Mouse (Mus musculus): Measurements from ENCODE around the gene Aprt.

Gene Aprt

GRCm38 (mm10) chr8:122576648-122577022, at the start of gene Aprt:
Gene Aprt, minus strand, starts transcription at chr8:122576909.
- DNase-seq (ENCODE audit: low spot score in 2 of 2) = peak; percentile 67 to 85

GRCm38 (mm10) chr8:122625811-122626210, 49.1 kb upstream of the Aprt start:
- no peak for DNase-seq (ENCODE audit: low spot score in 2 of 2)

DNA sequence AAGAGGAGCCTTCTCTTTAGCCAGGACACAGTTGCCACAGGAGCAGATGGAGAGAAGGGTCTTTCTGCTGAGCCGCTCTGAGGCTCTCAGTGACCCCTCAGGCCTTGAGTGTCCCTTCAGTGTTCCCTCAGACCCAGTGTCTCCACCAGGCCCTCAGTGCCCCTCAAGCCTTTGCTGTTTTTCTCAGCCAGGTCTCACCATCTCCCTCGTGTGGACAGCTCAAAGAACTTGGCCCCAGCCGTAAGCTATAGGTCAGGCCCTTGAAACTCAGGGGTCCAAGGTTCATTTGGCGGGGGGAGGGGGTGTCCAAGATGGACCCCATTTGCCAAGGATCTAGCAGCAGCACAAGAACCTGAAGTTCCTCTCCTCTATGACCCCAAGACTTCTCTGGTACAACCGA, 47.9 kb upstream of the Aprt start:
- DNase-seq (ENCODE audit: low spot score in 2 of 2) = no peak

DNA sequence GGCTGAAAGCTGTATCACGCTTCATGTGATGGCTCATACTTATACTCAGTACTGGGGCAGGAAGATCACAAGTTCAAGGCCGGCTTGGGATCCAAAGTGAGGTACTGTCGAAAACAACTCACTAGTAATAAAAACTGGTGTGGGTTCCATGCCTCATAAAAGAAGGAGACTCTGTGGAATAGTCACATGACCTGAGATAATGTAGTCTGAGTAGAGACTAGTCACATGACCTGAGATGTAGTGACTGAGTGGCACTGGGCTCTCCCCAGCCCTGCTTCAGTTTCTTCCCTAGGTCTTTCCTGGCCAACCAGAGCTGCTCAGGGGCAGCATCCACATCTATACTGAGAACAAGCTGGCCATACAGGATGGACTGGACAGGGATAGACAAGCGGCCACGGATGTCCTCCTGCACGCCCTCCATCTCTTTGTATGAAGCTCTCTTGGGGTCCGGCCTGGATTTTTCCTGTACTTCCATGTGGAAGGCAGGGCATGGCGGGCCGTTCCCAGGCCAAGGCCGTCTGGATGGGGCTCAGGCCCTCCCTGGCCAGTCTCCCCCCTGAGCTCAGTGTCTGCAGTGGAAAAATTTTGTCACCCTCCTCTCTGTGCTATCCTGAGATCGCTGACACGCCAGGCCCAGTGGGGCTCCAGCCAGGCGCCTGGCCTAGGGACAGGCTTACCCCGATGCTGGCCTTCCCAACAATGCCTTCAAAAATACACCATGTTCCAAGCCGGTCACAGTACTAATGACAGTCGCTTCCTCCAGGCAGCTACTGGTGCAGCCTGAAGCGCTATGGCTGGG, 47.3 kb upstream of the Aprt start:
- no peak for DNase-seq (ENCODE audit: low spot score in 2 of 2)

- no peak for DNase-seq (ENCODE audit: low spot score in 2 of 2)
Measured at GRCm38 (mm10) chr8:122622727-122623126, 46.0 kb upstream of the Aprt start, which contains the start of gene Pabpn1l. Gene Pabpn1l, minus strand, starts transcription at chr8:122622739.

DNA sequence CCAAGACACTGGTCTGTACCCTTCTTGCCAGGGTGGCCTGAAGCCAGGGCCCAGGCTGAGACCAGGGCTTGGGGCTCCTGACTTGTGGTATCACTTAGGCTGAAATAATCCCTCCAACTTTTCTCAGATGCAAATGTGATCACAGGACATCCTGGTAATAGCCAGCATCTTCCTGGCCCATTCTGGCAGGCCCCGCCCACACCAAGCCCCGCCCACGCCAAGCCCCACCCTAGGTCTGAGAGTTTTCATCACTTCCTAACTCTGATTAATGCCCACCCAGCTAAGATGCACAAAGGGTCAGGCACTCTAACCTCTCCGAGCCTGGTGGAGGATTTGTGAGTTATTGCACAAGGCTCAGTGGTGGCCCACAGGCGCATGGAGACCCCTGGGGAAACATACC, 43.7 kb upstream of the Aprt start:
- no peak for DNase-seq (ENCODE audit: low spot score in 2 of 2)

GRCm38 (mm10) chr8:122618660-122619378, 42.1 kb upstream of the Aprt start:
- DNase-seq (ENCODE audit: low spot score in 2 of 2) = no peak

- peak; percentile 82 to 88 for DNase-seq (ENCODE audit: low spot score in 2 of 2)
Measured at GRCm38 (mm10) chr8:122617947-122618546, 41.3 kb upstream of the Aprt start.

GRCm38 (mm10) chr8:122616181-122616905, 39.6 kb upstream of the Aprt start:
- DNase-seq (ENCODE audit: low spot score in 2 of 2) = no peak

GRCm38 (mm10) chr8:122611295-122612133, 34.8 kb upstream of the Aprt start, which contains the start of the genes Galns and Trappc2l:
Gene Galns, minus strand, starts transcription at chr8:122611463.
Gene Trappc2l, plus strand, starts transcription at chr8:122611640.
- DNase-seq (ENCODE audit: low spot score in 2 of 2) = peak; percentile 79 to 92

DNA sequence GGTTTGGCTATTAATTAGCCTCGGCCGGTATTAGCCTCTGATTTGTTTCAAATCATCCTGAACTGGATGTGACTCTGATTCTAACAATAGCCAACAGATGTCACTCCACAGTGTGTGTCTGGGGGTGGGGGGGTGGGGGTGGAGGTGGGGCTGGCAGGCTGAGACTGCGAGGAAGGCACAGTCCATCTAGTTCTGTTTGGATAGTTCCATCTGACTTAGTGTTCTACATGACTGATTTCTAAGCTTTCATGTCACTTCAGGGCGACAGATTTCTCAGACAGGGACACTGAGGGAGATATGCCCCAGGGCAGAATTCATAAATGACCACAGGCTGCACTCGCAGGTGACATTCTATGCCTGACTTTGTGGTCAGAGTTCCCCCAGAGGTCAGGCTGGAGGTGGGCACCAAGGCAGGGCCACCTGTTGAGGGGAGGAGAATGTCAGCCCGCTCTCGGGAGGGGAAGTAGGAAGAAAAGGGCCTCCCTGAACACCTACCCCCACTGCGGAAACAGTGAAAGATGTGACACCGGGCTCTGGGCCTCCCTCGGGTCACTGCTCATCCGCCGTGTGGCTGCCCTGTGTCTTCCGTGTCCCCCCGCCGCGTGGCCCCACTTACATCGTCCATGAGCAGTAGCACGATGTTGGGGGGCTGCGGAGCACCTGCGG, 34.0 kb upstream of the Aprt start:
- no peak for DNase-seq (ENCODE audit: low spot score in 2 of 2)

- DNase-seq (ENCODE audit: low spot score in 2 of 2) = no peak
Measured at GRCm38 (mm10) chr8:122610209-122610608, 33.5 kb upstream of the Aprt start.

DNA sequence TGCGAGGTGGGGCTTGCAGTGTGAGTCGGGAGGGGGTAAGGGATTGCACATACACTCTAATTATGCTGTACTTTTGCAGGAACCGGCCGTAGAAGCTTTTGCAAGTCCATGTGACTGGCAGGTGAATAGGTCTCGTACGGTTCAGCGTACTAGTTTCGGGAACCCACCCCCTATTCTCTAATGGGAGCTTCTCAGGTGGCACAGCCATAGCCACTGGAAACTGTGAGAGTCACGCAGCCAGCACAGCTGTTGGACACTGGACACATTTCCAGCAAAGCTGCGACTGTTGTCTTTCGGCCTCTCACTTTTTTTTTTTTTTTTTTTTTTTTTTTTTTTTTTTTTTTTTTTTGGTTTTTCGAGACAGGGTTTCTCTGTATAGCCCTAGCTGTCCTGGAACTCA, 30.1 kb upstream of the Aprt start:
- no peak for DNase-seq (ENCODE audit: low spot score in 2 of 2)

- no peak for DNase-seq (ENCODE audit: low spot score in 2 of 2)
Measured at GRCm38 (mm10) chr8:122605367-122605766, 28.7 kb upstream of the Aprt start.

DNA sequence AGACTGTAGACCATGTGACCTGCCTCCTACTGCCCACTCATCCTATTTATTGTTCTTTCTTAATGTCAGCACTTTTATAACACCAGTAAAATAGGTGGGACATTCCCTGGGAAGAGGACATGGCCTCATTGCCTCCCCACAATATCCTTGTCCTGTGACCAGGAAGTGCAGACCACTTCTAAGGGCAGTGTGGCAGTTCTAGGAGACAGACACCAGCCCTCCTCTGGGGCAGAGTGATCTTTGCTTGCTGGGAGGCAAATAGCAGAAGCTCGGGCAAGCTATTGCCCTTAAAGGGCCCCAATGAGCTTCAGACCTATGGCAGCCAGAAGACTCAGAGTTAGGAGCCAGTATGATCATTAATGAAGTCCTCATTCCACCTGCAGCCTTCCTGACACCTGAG, 27.9 kb upstream of the Aprt start:
- DNase-seq (ENCODE audit: low spot score in 2 of 2) = no peak

- no peak for DNase-seq (ENCODE audit: low spot score in 2 of 2)
Measured at GRCm38 (mm10) chr8:122600666-122601065, 24.0 kb upstream of the Aprt start.

- no peak for DNase-seq (ENCODE audit: low spot score in 2 of 2)
Measured at GRCm38 (mm10) chr8:122596031-122596430, 19.3 kb upstream of the Aprt start.

DNA sequence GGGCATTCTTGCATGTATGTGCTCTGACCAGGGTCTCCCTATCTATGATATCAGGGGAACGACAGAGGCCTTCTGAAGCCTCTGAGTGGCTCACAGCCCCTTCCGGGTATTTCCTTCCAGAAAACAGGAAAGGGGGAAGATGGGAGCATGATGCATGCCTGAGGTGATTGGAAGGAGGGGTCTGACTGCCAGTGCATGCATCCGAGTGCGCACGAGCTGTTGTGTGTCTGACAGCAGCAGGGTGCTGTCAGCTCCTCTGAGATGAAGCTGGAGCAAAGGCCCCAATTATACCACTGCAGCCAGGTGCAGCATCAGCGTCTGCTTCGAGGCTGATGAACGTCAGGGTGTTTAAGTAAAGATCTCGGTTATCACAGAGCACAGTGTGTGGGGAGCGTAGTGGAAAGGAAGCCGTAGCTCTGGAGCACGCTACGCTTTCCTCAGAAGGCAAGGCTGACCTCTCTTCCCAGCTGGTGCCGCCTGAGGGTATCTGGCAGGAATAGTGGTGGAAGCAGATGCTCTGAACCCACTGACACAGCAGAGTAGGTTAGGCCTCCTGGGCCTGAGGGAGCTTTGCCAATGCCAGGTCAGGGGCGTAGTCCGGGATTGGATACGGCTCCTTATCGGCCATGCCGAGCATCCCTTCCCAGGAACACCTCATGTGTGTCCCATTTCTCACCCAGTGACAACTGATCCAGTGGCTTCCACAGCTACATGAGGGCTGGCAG, 17.2 kb upstream of the Aprt start:
- peak in 1 of 2 experiments; percentile 26 for DNase-seq (ENCODE audit: low spot score in 2 of 2)

GRCm38 (mm10) chr8:122593240-122593639, 16.5 kb upstream of the Aprt start:
- DNase-seq (ENCODE audit: low spot score in 2 of 2) = no peak

- no peak for DNase-seq (ENCODE audit: low spot score in 2 of 2)
Measured at GRCm38 (mm10) chr8:122586749-122587148, 10.0 kb upstream of the Aprt start.

Measured in cerebellum, postnatal 4 days (tissue).